Mouse (Mus musculus) C2C12 (cell line): ENCODE data around the gene Mroh2a.

Source experiments
- CEBPB ChIP-seq: IDR thresholded peaks from one replicate; pipeline ENCODE4 v1.6.1; 2011; ENCODE audit warnings: low read depth, mild to moderate bottlenecking, control low read depth, moderate library complexity
- CTCF ChIP-seq: IDR thresholded peaks from one replicate; pipeline ENCODE4 v1.5.1; 2011; ENCODE audit not compliant: control insufficient read depth, insufficient read depth, insufficient read length
- MAX ChIP-seq: IDR thresholded peaks from one replicate; pipeline ENCODE4 v1.6.1; 2011; ENCODE audit warnings: mild to moderate bottlenecking, control low read depth
- MYOD1 ChIP-seq: IDR thresholded peaks from one replicate; pipeline ENCODE4 v1.6.1; 2011; ENCODE audit warnings: low read depth; ENCODE audit not compliant: control insufficient read depth, insufficient read length
- MYOG ChIP-seq: IDR thresholded peaks from one replicate; pipeline ENCODE4 v1.6.1; 2011; ENCODE audit not compliant: control insufficient read depth, insufficient read length; ENCODE audit errors: extremely low read depth
- USF1 ChIP-seq: IDR thresholded peaks from one replicate; pipeline ENCODE4 v1.6.1; 2011; ENCODE audit warnings: low read depth, mild to moderate bottlenecking, control low read depth, moderate library complexity

GRCm38 (mm10) chr1:88275078-88275680, 48.4 kb downstream of the Mroh2a start:
- no peak for TF ChIP-seq CTCF
- no peak for TF ChIP-seq MYOD1
- TF ChIP-seq MAX: no peak
- TF ChIP-seq USF1: no peak
- TF ChIP-seq MYOG: no peak
- TF ChIP-seq CEBPB: no peak
